Mouse (Mus musculus): ENCODE data around the gene Glrb. TPM values are rescaled to one million over a fixed set of nuclear protein-coding genes. Genes with fewer than 3 reads are reported as not detected.
A peak's percentile ranks its signal among the peaks of the same experiment; 100 is the strongest.

Glrb gene
- polyA plus RNA-seq, 1 experiment, result 0.34 TPM

DNA sequence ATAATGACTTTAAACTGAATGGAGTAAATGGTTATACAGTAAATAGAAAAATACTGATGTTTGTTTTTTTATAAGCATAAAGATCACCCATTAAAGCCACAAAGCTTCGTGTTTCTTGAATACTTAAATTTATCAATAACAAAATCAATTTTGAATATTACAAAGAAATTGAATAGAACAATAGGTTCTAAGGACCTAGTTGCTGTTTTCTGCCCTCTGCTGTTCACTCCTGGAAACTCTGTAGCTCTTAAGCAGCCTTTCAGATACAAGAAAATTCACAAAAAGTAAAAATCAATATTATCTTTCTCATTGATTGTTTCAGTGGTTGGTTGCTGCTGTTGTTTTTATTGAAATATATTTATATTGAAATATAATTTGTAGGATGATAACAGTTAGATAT, 108.1 kb downstream of the Glrb start:
- 15% methylated on average over 1 of the region's 1 CpGs for WGBS
- H3K4me3 ChIP-seq (ENCODE audit: control insufficient read depth, insufficient read depth, low read length), result no peak overlapping the region
- no peaks in the 10 kb centered on the region; the same call in 1 of the 2 replicates for H3K27me3 ChIP-seq (ENCODE audit: control insufficient read depth, insufficient read depth, low read length)
- no peak for DNase-seq
- TF ChIP-seq CTCF (IDR thresholded peaks at IDR 0.05; ENCODE audit: borderline replicate concordance, control insufficient read depth, extremely low read depth, insufficient read depth, low read length, poor library complexity) (no peak), POLR2A (IDR thresholded peaks at IDR 0.05; ENCODE audit: control insufficient read depth, extremely low read depth, insufficient read depth, low read length, poor library complexity) (no peak)
- no peak overlapping the region for H3K27ac ChIP-seq (ENCODE audit: control insufficient read depth, insufficient read depth, low read length)
- H3K36me3 ChIP-seq (ENCODE audit: control insufficient read depth, insufficient read depth, low read length), result no peaks in the 10 kb centered on the region
- peaks cover 16% of the 10 kb centered on the region for H3K4me1 ChIP-seq (replicated peaks; ENCODE audit: control insufficient read depth, insufficient read depth, low read length)

DNA sequence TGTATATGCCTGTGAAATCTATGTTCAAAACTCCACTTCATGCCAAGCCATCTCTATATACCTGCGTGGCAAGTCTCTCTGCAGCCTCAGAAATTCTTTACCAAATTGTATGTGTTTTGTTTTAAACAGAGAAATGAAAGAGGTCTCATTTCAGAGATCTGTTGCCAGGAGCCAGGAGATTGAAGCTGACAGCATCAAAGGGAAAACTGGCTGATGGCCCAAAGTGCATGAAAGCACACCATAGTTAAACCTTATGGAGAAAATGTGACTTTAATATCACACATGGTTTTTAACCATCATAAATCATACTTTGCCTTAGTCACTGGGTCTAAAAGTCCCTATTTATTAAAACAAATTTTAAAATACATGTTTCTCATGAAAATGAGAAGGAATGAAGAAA, 109.6 kb downstream of the Glrb start:
- Histone ChIP-seq H3K4me1 (replicated peaks; ENCODE audit: control insufficient read depth, insufficient read depth, low read length) (peaks cover 17% of the 10 kb centered on the region), H3K27me3 (ENCODE audit: control insufficient read depth, insufficient read depth, low read length) (no peaks in the 10 kb centered on the region; the same call in 1 of the 2 replicates), H3K36me3 (ENCODE audit: control insufficient read depth, insufficient read depth, low read length) (no peaks in the 10 kb centered on the region), H3K4me3 (ENCODE audit: control insufficient read depth, insufficient read depth, low read length) (no peak overlapping the region), H3K27ac (ENCODE audit: control insufficient read depth, insufficient read depth, low read length) (no peak overlapping the region)
- no peak for DNase-seq
- TF ChIP-seq POLR2A (IDR thresholded peaks at IDR 0.05; ENCODE audit: control insufficient read depth, extremely low read depth, insufficient read depth, low read length, poor library complexity) (no peak), CTCF (IDR thresholded peaks at IDR 0.05; ENCODE audit: borderline replicate concordance, control insufficient read depth, extremely low read depth, insufficient read depth, low read length, poor library complexity) (no peak)
- 89% methylated on average over 1 of the region's 1 CpGs for WGBS

GRCm38 (mm10) chr3:80803211-80803610, 110.2 kb downstream of the Glrb start:
- no peak for TF ChIP-seq CTCF (IDR thresholded peaks at IDR 0.05; ENCODE audit: borderline replicate concordance, control insufficient read depth, extremely low read depth, insufficient read depth, low read length, poor library complexity)

GRCm38 (mm10) chr3:80802596-80803081, 110.8 kb downstream of the Glrb start, which contains the start of gene Gria2:
TSS of gene Gria2 (minus strand) at chr3:80802835.
- peak; percentile 50 for DNase-seq
- H3K4me3 ChIP-seq (ENCODE audit: control insufficient read depth, insufficient read depth, low read length), result peak within 1 kb of the TSS; percentile 12; the same call in 1 of the 2 replicates
- H3K4me1 ChIP-seq (replicated peaks; ENCODE audit: control insufficient read depth, insufficient read depth, low read length), result peaks cover 17% of the 10 kb centered on the region
- no peaks in the 10 kb centered on the region; the same call in 1 of the 2 replicates for H3K27me3 ChIP-seq (ENCODE audit: control insufficient read depth, insufficient read depth, low read length)
- TF ChIP-seq POLR2A (IDR thresholded peaks at IDR 0.05; ENCODE audit: control insufficient read depth, extremely low read depth, insufficient read depth, low read length, poor library complexity) (no peak), CTCF (IDR thresholded peaks at IDR 0.05; ENCODE audit: borderline replicate concordance, control insufficient read depth, extremely low read depth, insufficient read depth, low read length, poor library complexity) (no peak)
- WGBS, result 1% methylated on average over 35 of the region's 35 CpGs
- H3K27ac ChIP-seq (ENCODE audit: control insufficient read depth, insufficient read depth, low read length), result no peak within 1 kb of the TSS
- H3K36me3 ChIP-seq (ENCODE audit: control insufficient read depth, insufficient read depth, low read length), result no peaks in the 10 kb centered on the region

More at GRCm38 (mm10) chr3:80803211-80803610, 110.2 kb downstream of the Glrb start:
- H3K27me3 ChIP-seq (ENCODE audit: control insufficient read depth, insufficient read depth, low read length), result no peaks in the 10 kb centered on the region; the same call in 1 of the 2 replicates
- H3K27ac ChIP-seq (ENCODE audit: control insufficient read depth, insufficient read depth, low read length), result no peak overlapping the region
- H3K36me3 ChIP-seq (ENCODE audit: control insufficient read depth, insufficient read depth, low read length), result no peaks in the 10 kb centered on the region
- peaks cover 17% of the 10 kb centered on the region for H3K4me1 ChIP-seq (replicated peaks; ENCODE audit: control insufficient read depth, insufficient read depth, low read length)
- WGBS, result 67% methylated on average over 8 of the region's 8 CpGs
- DNase-seq, result no peak
- H3K4me3 ChIP-seq (ENCODE audit: control insufficient read depth, insufficient read depth, low read length), result no peak overlapping the region

GRCm38 (mm10) chr3:80801827-80802310, 111.6 kb downstream of the Glrb start:
- 28% methylated on average over 6 of the region's 6 CpGs for whole genome bisulfite sequencing

DNA sequence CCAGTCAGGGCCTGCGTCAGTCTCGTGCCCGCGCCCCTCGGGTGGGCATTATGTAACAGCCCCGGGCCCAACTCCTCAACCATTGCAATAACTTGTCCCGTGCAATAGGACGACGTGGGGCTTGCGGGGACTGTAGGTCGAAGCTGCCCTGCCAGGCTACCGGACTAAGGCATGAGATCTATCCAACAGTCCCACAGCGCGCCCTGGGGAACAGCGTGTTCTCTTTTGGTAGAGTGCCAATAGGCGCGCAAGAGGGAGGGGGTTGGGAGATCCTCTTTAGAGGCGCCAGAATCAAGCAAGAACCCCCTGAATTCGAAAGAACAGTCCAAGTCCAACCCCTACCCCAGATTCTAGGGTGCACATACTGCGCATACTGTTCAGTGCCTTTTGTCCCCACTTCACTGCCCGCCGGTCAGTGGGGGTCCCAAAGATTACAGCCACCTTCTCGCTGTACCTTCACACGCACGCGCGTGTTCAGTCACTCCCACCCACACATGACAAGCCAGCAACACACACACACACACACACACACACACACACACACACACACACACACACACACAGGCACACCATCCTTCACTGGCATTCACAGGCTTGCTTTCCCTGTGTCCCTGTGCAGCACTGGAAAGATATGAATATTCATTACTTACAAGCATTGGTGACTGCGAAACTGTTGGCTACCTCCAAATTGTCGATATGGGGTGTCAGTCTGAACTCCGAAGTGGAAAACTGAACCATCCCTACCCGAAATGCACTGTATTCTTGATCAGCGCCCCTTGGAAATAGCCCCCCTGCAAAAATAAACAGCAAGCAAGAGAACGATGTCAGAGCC, 112.2 kb downstream of the Glrb start:
- Histone ChIP-seq H3K27me3 (ENCODE audit: control insufficient read depth, insufficient read depth, low read length) (no peaks in the 10 kb centered on the region; the same call in 1 of the 2 replicates), H3K4me1 (replicated peaks; ENCODE audit: control insufficient read depth, insufficient read depth, low read length) (peaks cover 17% of the 10 kb centered on the region), H3K27ac (ENCODE audit: control insufficient read depth, insufficient read depth, low read length) (no peak overlapping the region), H3K4me3 (ENCODE audit: control insufficient read depth, insufficient read depth, low read length) (peak overlapping the region; percentile 21), H3K36me3 (ENCODE audit: control insufficient read depth, insufficient read depth, low read length) (no peaks in the 10 kb centered on the region)
- DNase-seq, result no peak
- no peak for TF ChIP-seq CTCF (IDR thresholded peaks at IDR 0.05; ENCODE audit: borderline replicate concordance, control insufficient read depth, extremely low read depth, insufficient read depth, low read length, poor library complexity)
- no peak for TF ChIP-seq POLR2A (IDR thresholded peaks at IDR 0.05; ENCODE audit: control insufficient read depth, extremely low read depth, insufficient read depth, low read length, poor library complexity)
- WGBS, result 10% methylated on average over 33 of the region's 33 CpGs

More at GRCm38 (mm10) chr3:80801827-80802310, 111.6 kb downstream of the Glrb start:
- Histone ChIP-seq H3K4me1 (replicated peaks; ENCODE audit: control insufficient read depth, insufficient read depth, low read length) (peaks cover 17% of the 10 kb centered on the region), H3K36me3 (ENCODE audit: control insufficient read depth, insufficient read depth, low read length) (no peaks in the 10 kb centered on the region), H3K4me3 (ENCODE audit: control insufficient read depth, insufficient read depth, low read length) (no peak overlapping the region), H3K27ac (ENCODE audit: control insufficient read depth, insufficient read depth, low read length) (no peak overlapping the region), H3K27me3 (ENCODE audit: control insufficient read depth, insufficient read depth, low read length) (no peaks in the 10 kb centered on the region; the same call in 1 of the 2 replicates)
- TF ChIP-seq POLR2A (IDR thresholded peaks at IDR 0.05; ENCODE audit: control insufficient read depth, extremely low read depth, insufficient read depth, low read length, poor library complexity) (no peak), CTCF (IDR thresholded peaks at IDR 0.05; ENCODE audit: borderline replicate concordance, control insufficient read depth, extremely low read depth, insufficient read depth, low read length, poor library complexity) (no peak)
- no peak for DNase-seq
